ENCODE assay signal across 16 mouse cellular contexts in genomic region chr17:31335344-31336080, GRCm38 (mm10). TPM values are rescaled to one million over a fixed set of nuclear protein-coding genes. Genes with fewer than 3 reads are reported as not detected.
DNase-seq lines count a peak whose midpoint lies in the region; ATAC-seq and TF ChIP-seq lines count a peak whose summit lies in the region.
"Had no signal": no experiment of that assay in that cellular context is flagged by ENCODE, and none has a peak within 500 bp of the region (broad histone marks: within the 10 kb centered on the region; RNA-seq: fewer than 3 reads in every experiment).

No protein-coding gene starts in this region.

- 69% methylated on average over 22 of the region's 22 CpGs for WGBS in hindbrain, postnatal 0 days
- 73% methylated on average over 22 of the region's 22 CpGs for WGBS in hindbrain, embryonic 16.5 days

- no peak overlapping the region for H3K4me2 ChIP-seq in hindbrain, postnatal 0 days (ENCODE audit: low read depth, low read length)
- no peak overlapping the region for H3K4me2 ChIP-seq in hindbrain, embryonic 16.5 days (ENCODE audit: low read length)
- H3K4me2 ChIP-seq: forebrain, embryonic 15.5 days; liver, embryonic 11.5 days; lung, embryonic 14.5 days; midbrain, embryonic 15.5 days had no signal

- no peak overlapping the region for H3K27ac ChIP-seq in hindbrain, postnatal 0 days
- H3K27ac ChIP-seq in hindbrain, embryonic 16.5 days (ENCODE audit: low read depth, low read length), result no peak overlapping the region
- H3K27ac ChIP-seq: hindbrain, embryonic 10.5 days; midbrain, embryonic 15.5 days had no signal

- no peak for DNase-seq in hindbrain, postnatal 0 days (ENCODE audit: low spot score)
- DNase-seq in ZHBTc4 (ENCODE audit: low read depth, low spot score), result peak; percentile 47
- peak; percentile 37 to 40 for DNase-seq in cerebellum, postnatal 36 days
- peak; percentile 57 to 74 for DNase-seq in kidney, postnatal 4 days
- no peak for DNase-seq in adrenal gland, postnatal 10 days
- DNase-seq in spleen, postnatal 10 days (ENCODE audit: low spot score in 2 of 2), result no peak
- DNase-seq in left cerebral cortex, postnatal 36 days (ENCODE audit: low spot score in 2 of 2), result no peak
- DNase-seq: adrenal gland, adult 2 months; lung, embryonic 14.5 days; thymus, adult 2 months had no signal

- H3K4me1 ChIP-seq in hindbrain, postnatal 0 days (ENCODE audit: insufficient read depth, low read length), result peaks cover 3% of the 10 kb centered on the region; the same call in 1 of the 2 replicates
- H3K4me1 ChIP-seq in hindbrain, embryonic 16.5 days (ENCODE audit: control insufficient read depth, insufficient read depth, low read depth, low read length), result peaks cover 3% of the 10 kb centered on the region; the same call in 1 of the 2 replicates
- H3K4me1 ChIP-seq: midbrain, embryonic 15.5 days had no signal

- no peaks in the 10 kb centered on the region for H3K27me3 ChIP-seq in hindbrain, postnatal 0 days (ENCODE audit: insufficient read depth, low read length)
- H3K27me3 ChIP-seq in hindbrain, embryonic 16.5 days (replicated peaks; ENCODE audit: control insufficient read depth, insufficient read depth, low read length), result no peaks in the 10 kb centered on the region
- H3K27me3 ChIP-seq: forebrain, embryonic 15.5 days; midbrain, embryonic 15.5 days had no signal

- no peak for TF ChIP-seq CTCF in hindbrain, postnatal 0 days (IDR thresholded peaks at IDR 0.05; ENCODE audit: low read depth)

- ATAC-seq in hindbrain, postnatal 0 days, result peak; percentile 25; the same call in 1 of the 2 replicates
- no peak for ATAC-seq in hindbrain, embryonic 16.5 days
- ATAC-seq: midbrain, embryonic 15.5 days had no signal

- H3K36me3 ChIP-seq in hindbrain, postnatal 0 days (ENCODE audit: insufficient read depth, low read length), result no peaks in the 10 kb centered on the region
- H3K36me3 ChIP-seq in hindbrain, embryonic 16.5 days (ENCODE audit: control insufficient read depth, insufficient read depth, low read length), result no peaks in the 10 kb centered on the region
- H3K36me3 ChIP-seq: forebrain, embryonic 15.5 days; hindbrain, embryonic 10.5 days; midbrain, embryonic 15.5 days had no signal

- H3K9me3 ChIP-seq in hindbrain, postnatal 0 days (ENCODE audit: low read length), result no peaks in the 10 kb centered on the region
- no peaks in the 10 kb centered on the region for H3K9me3 ChIP-seq in hindbrain, embryonic 16.5 days (ENCODE audit: control insufficient read depth, low read length)
- H3K9me3 ChIP-seq: forebrain, embryonic 15.5 days; hindbrain, embryonic 10.5 days; midbrain, embryonic 15.5 days had no signal

- no peak overlapping the region for H3K4me3 ChIP-seq in hindbrain, postnatal 0 days (ENCODE audit: low read length)
- no peak overlapping the region for H3K4me3 ChIP-seq in hindbrain, embryonic 16.5 days (ENCODE audit: low read length)
- H3K4me3 ChIP-seq: erythroblast, embryonic 14.5 days; forebrain, embryonic 15.5 days; hindbrain, embryonic 10.5 days; midbrain, embryonic 15.5 days had no signal

- intact Hi-C loops in left cerebral cortex, postnatal 36 days (cut with DNase I), result loop anchor here (10.0 kb wide), 1 partner anchor 329 kb away; no protein-coding TSS in a partner anchor

- H3K9ac ChIP-seq in hindbrain, postnatal 0 days (replicated peaks; ENCODE audit: low read length), result no peak overlapping the region
- no peak overlapping the region for H3K9ac ChIP-seq in hindbrain, embryonic 16.5 days (ENCODE audit: low read depth, low read length)
- H3K9ac ChIP-seq: forebrain, embryonic 15.5 days; lung, embryonic 14.5 days; midbrain, embryonic 15.5 days had no signal

RNA-seq across cellular contexts. Expression of gene Slc37a1, which starts 48.9 kb away (rescaled TPM):
- 8.8 and 10.7 TPM in 2 replicates for total RNA-seq in hindbrain, postnatal 0 days (2014; rRNA removed)
- polyA plus RNA-seq in hindbrain, postnatal 0 days (2015; fragmentation: Nextera tagmentation; extraction: Ambion mirVana), result 5.7 and 6.8 TPM in 2 replicates
- 8.6 and 10.9 TPM in 2 replicates for polyA plus RNA-seq in hindbrain, embryonic 16.5 days (2015; fragmentation: Nextera tagmentation; extraction: Ambion mirVana)
- 10 to 100 TPM in 1 of 2 experiments, 1 to 10 TPM in 1; 4.4 to 10.9 TPM for total RNA-seq in adrenal gland, postnatal 10 days (2021)
- 1 to 10 TPM; 8.2 to 9.9 TPM for total RNA-seq in left cerebral cortex, postnatal 36 days (2021)

RNA-seq across cellular contexts. Expression of gene Pde9a, which starts 50.5 kb away (rescaled TPM):
- 34.4 and 39.8 TPM in 2 replicates for total RNA-seq in hindbrain, postnatal 0 days (2014; rRNA removed)
- 35.2 and 36.3 TPM in 2 replicates for polyA plus RNA-seq in hindbrain, postnatal 0 days (2015; fragmentation: Nextera tagmentation; extraction: Ambion mirVana)
- polyA plus RNA-seq in hindbrain, embryonic 16.5 days (2015; fragmentation: Nextera tagmentation; extraction: Ambion mirVana), result 30.3 and 34.4 TPM in 2 replicates
- 10 to 100 TPM in 1 of 2 experiments, 1 to 10 TPM in 1; 7.9 to 12.7 TPM for total RNA-seq in adrenal gland, postnatal 10 days (2021)
- 10 to 100 TPM; 19.7 to 30.6 TPM for total RNA-seq in left cerebral cortex, postnatal 36 days (2021)
- polyA plus RNA-seq: erythroblast, embryonic 14.5 days had no signal

RNA-seq across cellular contexts. Expression of gene Rsph1, which starts 58.3 kb away (rescaled TPM):
- 0.50 and 1.3 TPM in 2 replicates for total RNA-seq in hindbrain, postnatal 0 days (2014; rRNA removed)
- 8.9 TPM in 2 replicates for polyA plus RNA-seq in hindbrain, postnatal 0 days (2015; fragmentation: Nextera tagmentation; extraction: Ambion mirVana)
- 6.4 and 8.8 TPM in 2 replicates for polyA plus RNA-seq in hindbrain, embryonic 16.5 days (2015; fragmentation: Nextera tagmentation; extraction: Ambion mirVana)
- 1 to 10 TPM; 3.5 to 4.6 TPM for total RNA-seq in adrenal gland, postnatal 10 days (2021)
- total RNA-seq in left cerebral cortex, postnatal 36 days (2021), result 10 to 100 TPM; 14.0 to 15.1 TPM
- polyA plus RNA-seq: erythroblast, embryonic 14.5 days had no signal

Comparison
In these comparisons a context has a peak if more than half of its experiments do, and no peak if none do; other contexts are left out.
1. DNase-seq: peak in ZHBTc4 (single experiment), cerebellum, postnatal 36 days (2 of 2) and kidney, postnatal 4 days (2 of 2); none in hindbrain, postnatal 0 days (single experiment), adrenal gland, postnatal 10 days (single experiment), spleen, postnatal 10 days (0 of 2) and left cerebral cortex, postnatal 36 days (0 of 2).